Mouse (Mus musculus) monocyte, adult 5-6 weeks (primary cell): ENCODE results near the gene Magi2. TPM values are rescaled to one million over a fixed set of nuclear protein-coding genes. Genes with fewer than 3 reads are reported as not detected.

Experiments
- ATAC-seq: fragments of 153-309, 156-312 bp; replicated peaks from 2 replicates; pipeline ENCODE4 v1.8.0; 2017; ENCODE audit warnings: mild to moderate bottlenecking; ENCODE audit not compliant: low TSS enrichment, insufficient number of reproducible peaks, severe bottlenecking, poor library complexity, low FRiP score
- total RNA-seq: library from RNA; stranded (forward); fragments of 200-1000, 200-491, 200-594 nt; gene quantifications from 3 replicates; pipeline ENCODE4 v1.2.3, GENCODE M21; 2017

Magi2 gene
- total RNA-seq, 1 experiment from 2014 or later, result 1.5 TPM

DNA sequence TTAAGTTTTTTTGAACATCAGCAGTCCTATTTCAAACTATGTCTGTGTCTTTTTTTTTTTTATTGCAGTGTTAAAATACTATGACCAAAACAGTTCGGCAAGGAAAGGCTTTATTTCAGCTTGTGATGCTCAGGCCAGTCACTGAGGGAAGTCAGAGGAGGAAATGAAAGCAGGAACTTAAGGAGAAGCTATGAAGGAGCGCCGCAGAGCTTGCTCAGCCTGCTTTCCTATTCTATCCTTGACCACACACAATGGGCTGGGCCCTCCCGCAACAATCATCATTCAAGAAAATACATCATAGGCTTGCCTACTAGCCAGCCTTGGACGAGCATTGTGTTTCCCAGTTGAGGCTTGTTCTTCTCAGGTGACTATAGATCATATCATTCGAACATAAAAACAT lies 669.1 kb downstream of the Magi2 start:
- peak; percentile 87 for ATAC-seq

DNA sequence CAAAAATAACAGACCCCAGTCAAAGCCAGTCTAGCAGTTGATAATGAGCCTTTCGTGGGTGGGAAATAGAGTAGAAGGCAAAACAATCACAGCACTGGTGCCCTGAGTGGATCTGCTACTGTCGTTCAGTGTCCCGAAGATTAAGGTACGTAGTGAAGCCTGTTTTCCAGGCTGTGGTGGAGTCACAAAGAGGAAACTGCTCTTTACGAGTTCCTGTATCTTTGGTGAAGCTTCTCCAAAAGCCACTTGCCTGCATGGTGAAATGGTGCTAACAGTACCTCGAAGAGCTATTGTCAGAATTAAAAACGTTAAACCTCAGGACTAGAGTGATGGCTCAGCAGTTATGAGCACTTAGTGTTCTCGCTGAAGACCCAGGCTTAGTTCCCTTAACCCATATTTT lies 674.8 kb downstream of the Magi2 start:
- peak; percentile 75 for ATAC-seq

DNA sequence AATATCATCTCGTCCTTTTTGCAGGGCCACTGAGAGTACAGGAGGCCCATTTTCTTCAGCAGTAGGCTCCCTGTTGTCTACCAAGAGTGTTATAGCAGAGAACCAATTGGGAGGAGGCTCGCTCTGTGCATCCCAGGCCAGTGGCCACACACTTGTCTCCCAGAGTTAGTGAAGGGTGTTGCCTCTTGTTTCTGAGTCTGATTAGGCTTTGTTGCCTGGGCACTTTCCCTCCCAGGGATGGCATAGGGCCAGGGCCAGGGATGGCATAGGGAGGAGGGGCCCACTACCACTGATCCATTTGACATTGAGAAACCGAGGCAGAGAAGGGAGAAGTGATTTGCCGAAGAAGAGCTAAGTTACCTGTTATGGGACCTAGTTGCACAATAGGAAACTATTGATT lies 679.8 kb downstream of the Magi2 start:
- ATAC-seq, result no peak

DNA sequence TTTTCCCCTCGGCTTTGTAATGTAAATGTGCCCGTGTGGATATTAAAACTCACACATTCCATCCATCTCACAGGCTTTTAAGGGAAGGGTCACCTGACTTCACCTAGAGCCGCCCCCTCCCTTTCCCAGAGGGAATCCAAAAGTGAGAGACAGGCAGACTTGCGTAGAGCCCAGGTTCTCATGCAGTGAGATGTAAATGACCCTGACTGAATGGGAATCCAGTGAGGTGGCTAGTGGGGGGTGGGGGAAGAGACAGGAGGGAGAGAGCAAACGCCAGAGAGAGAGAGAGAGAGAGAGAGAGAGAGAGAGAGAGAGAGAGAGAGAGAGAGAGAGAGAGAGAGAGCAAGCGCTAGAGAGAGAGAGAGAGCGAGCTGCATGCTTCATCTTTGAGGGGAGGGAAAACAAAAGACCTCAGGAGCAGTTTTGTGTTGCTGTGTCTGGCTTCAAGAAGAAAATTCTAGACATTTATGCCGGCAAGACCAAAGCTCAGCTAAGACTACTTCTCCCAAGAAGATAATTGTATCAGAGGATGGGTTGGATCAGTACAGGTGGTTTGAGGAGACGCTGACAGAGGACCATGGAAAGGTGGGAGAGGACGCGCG lies 680.6 kb downstream of the Magi2 start:
- ATAC-seq, result no peak

DNA sequence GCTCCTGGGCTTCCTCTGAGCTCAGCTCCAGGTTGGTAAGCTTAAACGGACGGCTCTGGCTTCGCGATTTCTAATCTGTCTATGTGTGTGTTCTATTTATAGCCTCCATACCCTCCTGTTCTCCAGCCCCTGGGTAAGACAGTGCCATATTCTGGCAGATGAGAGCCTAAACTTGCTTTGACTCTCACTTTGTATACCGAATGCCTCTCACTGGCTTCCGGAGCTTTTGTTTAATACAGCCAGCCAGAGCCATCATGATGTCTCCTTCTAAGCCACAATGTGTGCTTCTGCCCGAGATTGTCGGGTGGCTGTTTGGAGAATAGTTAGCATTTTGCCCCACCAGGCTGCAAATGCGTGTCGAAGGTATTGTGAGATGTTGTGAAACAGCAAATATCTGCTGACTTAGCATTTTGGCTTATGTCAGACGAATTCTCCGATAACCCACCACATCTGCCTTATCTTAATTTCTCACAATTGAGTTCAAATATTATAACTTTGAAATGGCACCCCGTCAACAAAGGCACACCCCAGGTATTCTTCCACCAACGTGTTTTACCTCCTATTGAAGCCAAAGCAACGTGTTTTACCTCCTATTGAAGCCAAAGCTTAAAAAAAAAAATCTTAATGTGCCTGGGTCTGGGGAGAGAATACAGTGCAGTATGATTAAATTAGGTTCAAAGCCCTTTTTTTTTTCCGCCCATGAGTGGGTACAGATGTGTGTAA lies 681.3 kb downstream of the Magi2 start:
- ATAC-seq, result no peak

DNA sequence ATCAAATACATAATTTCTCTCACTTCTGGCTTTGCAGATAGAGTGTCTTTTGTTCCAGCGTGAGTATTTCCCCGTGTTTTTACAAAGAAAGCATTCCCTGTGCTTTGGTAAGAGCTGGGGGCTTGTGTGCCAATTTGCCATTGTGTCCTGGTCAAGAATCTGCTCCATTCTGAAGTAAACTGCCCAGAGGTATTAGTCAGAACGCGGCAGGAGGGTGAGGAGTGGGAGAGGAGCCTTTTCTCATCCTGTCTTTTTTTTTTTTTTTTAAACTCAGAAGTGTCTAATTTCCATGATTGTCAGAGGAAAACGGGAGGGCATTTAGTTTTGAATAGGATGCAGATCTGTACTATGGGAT lies 681.8 kb downstream of the Magi2 start:
- no peak for ATAC-seq

DNA sequence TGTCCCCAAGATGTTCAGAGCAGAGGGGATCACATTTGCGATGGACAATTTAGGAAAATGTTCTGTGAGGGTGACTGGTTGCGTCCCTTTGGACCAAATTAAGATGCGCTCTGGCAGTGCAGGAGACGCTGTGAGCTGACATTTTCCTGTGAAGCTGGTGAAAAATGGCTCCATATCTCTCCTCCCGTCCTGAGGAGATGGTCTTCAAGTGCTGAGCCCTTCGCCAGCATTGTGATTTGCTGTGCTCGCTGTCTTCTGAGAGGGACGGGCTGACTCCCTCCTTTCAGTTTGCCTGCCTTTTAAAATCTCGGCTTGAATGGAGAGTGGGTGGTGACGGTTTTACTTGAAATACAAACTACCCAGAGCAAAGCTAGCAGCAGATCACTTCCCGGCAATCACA lies 682.2 kb downstream of the Magi2 start:
- no peak for ATAC-seq

DNA sequence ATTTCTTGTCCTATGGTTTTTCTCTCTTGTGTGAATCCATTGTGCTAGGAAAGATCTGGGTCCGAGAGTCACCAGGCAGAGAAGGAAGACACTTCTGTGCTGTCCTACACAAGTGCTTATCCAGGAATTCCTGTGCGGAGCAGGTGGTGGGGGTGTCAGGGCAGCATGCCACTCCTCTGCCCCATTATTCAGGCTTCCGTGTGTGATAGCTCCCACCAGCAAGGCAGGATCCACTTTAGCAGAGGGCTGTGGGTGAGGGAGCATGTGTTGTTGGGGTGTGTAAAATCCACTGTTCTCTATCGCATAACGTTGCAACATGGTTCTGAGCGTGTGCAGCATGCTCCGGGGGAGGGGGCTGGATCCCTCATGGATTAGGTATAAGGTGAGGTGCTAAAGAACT lies 682.8 kb downstream of the Magi2 start:
- no peak for ATAC-seq

DNA sequence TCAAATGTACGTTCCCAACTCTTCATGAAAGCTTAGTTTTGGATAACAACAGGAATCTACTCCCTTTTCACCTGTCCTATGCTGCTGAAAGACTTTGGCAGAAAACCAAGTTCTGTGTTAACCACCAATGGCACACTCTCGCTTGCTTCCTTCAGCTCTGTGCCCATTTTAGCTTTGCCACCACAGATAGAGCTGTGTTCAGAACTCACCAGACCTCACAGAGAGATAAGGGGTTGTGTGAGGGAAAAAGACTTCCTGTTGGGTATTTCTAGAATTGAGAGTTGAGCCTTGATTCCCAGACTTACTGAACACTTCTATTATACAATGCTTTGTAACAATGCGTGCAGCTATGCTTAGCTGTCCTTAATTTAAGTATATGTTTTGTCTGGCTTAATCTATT lies 705.3 kb downstream of the Magi2 start:
- ATAC-seq, result no peak

DNA sequence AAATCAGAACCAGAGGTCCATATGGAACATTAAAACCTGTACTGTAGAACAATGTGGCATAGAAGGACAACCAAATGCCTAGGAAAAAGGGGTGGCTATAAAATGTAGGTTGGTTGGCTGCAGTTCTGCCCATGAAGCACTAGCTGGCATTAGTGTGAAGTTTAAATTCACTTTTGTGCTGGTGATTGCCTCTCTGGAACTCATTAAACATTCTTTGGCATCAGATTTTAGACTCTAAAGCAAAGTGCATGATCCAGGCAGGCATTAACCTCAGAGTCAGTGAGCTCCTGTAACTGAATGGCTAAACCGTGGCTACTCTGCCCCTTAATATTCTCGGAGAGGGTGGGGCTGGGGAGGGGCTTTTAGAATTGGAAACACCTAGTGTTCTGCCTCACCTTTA lies 706.4 kb downstream of the Magi2 start:
- no peak for ATAC-seq

DNA sequence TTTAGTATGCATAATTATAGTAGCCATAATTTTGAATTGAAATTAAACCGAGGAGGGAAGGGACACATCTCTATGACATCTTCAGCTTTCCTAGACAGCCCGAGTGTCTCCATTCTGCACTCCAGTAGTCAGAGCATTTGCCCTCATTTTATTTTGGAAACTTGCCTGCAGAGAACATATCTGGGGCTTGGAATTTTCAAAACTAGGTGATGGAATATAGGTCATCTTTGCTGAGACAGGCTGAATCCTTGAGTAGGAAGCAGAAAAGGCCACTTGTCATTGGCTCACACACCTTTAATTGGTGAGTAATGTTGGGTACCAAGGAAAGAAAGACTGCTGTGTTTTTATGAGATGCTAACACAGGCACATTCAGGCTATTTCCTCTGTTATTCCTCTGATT lies 724.3 kb downstream of the Magi2 start:
- no peak for ATAC-seq

DNA sequence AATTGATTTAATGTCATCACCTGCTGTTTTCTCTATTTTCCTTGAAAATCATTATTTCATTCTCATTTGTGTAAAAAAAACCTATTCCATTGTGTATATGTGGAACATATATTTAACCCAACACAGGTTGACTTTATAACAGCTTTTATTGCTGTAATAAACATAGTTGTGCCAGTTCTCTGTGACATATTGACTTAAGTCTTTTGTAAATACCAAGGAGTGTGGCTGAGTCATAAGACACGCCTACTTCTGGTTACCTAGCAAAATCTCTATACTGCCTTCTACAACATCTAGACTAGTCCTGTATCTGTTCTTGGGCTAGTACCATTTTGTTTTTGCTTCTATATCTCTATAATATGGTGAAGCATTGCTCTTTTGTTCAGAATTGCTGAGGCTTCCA lies 737.3 kb downstream of the Magi2 start:
- no peak for ATAC-seq

DNA sequence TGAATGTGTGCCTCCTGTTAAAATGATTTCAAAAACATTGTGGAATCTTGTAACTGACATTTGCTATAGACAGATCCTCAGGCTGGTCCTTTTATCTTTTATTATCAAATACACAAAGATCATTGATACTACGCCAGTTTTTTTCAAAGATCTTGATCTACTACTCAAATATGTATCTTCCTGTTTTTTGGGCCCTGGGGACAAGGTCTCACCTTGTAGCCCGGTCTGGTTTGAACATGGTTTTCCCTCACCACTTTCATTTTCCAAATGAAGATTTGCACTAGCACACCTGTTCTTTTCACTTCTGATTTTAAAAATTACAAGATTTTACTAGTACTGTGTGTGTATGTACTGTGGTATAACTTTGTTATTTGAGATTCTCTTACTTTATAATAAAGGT lies 745.9 kb downstream of the Magi2 start:
- ATAC-seq, result no peak

DNA sequence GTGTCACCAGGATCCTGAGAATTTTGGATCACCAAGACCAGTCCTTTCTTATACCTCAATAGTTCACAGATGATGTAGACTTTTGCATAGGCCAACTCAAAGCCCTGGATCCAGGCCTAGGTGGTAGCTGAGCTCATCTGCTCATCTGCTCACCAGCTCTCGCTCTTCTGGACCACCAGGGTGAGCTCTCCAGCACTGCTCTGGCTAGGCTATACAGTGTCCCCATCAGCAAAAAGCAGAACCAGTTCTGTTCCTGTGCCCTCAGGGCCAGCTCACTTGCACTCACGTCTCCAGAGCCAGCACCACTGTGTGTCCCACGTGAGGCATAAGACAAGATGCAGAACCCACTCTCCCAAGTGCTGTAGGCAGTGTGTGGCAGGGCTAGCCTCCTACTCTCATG lies 747.0 kb downstream of the Magi2 start:
- 0 out of 2 replicates have a peak, but pooled peaks have one; percentile 27 for ATAC-seq

DNA sequence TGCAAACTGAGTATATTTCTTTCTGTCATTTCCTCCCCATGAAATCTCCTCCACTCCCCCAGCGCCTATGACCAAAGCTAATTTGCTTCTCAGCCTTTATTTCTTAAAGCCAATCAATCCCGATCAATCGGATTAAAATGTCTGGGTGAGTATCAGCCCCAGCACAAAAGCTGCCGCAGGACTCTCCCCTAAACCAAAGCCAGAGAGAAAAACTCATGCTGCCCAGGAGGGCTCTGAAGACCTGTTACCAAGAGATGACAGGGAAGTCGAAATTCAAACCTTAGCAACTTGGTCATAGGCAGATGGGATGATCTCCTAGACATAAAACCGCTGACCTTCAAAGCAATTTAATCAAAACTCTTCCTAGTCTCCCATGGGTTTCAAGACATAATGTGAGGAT lies 754.7 kb downstream of the Magi2 start:
- ATAC-seq, result no peak

DNA sequence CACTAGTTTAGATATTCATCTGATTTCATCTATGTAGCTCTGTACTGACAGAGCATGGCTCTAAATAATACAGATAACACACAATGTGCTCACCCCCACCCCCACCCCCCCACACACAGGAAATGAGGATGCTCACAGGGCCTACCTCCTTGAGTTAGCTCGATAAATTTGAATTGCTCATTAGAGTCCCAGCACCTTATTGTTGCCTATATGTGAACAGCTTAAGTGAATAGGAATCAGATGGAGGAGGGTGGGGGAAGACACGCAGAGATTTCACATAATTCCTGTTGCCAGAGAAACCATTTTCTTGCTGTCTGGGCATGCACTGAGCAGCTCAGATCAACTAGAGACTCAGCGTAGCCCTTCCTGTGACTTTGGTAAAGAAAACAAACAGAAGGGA lies 755.2 kb downstream of the Magi2 start:
- no peak for ATAC-seq

DNA sequence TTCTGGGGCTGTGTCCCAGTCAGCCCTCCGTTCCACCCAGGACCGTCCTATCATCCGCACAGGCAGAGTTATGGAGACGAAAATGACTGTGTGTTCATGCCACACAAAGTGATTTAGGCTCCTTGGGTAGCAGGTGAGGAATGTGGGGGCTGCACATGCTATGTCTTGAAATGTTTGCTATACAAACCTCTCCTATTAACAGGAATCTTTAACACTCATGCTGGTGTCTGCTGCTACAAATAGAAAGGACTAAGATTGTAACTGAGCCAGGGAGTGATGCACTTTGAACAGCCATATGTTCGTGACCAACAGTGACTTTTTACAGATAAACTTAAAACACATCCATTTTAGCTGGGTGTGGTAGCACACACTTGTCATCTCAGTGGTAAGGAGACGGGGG lies 772.6 kb downstream of the Magi2 start:
- ATAC-seq, result no peak

DNA sequence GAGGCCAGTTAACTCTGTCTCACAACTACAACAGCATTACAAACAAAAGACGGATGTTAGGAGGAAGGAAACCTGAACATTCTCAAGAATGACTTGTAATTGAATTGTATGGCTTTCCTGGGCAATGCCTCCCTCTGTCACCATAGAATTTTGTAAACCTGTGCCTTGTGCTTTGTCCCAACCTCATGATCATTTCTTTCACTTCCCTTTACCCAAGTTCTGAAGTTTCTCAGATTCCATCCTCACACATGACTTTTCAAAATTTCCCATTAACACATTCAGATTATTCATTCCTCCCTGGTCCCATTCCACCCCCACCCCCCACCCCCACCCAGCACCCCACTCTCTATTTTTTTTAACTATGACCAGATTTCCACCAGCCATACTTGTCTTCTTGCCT lies 773.1 kb downstream of the Magi2 start:
- no peak for ATAC-seq

DNA sequence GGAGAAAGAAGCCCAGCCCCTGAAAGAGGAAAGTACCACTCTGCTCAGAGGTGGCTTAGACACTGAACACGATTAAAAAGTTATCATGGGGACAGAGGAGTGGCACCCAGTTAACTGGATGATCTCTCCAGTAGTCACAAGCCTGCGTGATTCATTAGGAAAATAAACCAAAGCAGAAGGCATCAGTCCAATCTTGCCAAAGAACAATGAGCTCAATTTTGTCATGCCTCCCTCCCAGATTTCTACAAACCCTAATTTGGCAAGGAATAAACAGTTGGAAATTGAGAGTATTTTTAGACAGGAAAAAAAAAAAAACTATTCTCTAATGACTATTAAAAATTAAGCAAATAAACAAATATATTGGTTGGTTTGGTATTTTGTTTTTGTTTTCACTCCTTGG lies 779.8 kb downstream of the Magi2 start:
- no peak for ATAC-seq

DNA sequence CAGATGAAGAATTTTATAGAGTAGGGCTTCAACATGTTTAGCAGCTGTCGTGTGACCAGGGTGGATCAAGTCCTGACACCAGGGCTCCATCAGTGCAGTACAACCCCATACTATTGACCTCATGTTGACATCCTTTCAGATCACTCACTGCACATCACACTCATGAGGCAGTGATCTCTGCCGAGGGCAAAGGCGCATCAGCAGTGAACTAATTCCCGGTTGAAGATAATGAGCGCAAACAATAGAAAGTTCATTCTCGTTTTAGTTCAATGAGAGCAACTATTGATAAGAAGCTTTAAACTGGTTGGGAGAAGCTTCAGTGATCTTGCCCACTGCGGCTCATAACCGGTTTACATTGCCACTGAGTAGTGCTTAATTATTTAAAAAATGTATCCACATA lies 780.4 kb downstream of the Magi2 start:
- no peak for ATAC-seq

DNA sequence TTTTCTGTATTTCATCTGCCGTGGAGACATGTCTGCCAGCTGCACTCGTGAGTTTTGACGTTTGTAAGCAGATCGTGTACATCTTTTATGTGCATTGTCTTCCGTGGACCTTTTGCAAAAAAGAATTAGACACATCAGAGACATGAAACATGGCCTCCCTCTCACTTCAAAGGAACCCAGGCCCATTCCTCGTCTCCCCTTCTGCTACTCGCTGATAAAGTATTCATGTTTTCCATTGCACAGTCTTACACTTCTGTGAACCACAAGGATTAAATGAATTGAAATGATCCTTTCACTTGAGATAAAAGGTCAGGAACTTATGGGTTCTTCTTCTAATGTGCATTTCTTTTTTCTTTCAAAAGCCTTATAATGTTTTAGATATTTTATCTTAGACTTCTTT lies 783.4 kb downstream of the Magi2 start:
- ATAC-seq, result no peak
